Mouse (Mus musculus): ENCODE measurements around the gene Mri1. TPM values are rescaled to one million over a fixed set of nuclear protein-coding genes. Genes with fewer than 3 reads are reported as not detected.

The Mri1 gene
- polyA plus RNA-seq, 1 experiment, result 59.5 TPM

DNA sequence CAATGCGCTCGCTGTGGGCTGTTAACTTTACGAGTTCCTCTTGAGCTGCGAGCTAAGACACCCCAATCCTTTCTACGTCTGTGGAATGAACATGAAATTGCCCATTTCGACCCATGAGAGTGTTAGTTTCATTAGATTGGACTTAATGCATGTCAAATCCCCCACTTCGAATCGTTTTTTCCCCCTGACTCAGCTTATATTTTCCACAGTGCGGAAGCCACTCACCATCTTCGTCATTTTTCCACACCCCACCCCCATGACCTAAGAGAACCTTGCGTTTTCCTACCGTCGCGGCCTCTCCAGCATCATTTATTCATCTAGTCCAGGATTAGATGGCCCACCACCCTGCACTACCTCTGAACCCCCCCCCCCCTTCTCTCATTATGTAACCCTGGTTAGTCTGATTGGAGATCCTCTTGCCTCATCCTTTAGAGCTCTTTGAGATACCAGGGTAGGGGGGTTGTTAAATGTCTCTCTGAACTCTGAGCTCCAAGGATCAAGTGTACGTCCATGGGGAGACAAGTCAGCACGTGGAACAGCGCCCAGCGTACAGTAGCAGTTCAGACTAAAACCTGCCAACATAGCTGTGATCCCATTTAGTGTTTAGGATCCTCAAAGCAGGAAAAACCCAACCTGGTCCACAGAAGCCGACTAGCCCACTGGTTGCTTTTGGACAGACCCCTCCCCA, 19.4 kb downstream of the Mri1 start:
- no peak for DNase-seq (ENCODE audit: low read depth in 1 of 2, low spot score in 2 of 2)
- Histone ChIP-seq H3K27me3 (ENCODE audit: control insufficient read depth, insufficient read depth, low read length) (no peaks in the 10 kb centered on the region), H3K4me1 (ENCODE audit: control insufficient read depth, insufficient read depth, insufficient read length) (peaks cover 2% of the 10 kb centered on the region; the same call in 1 of the 2 replicates), H3K4me3 (ENCODE audit: extremely low read depth, insufficient read depth, insufficient read length) (peak overlapping the region; percentile 64), H3K27ac (ENCODE audit: insufficient read depth, low read length) (peak overlapping the region; percentile 60), H3K36me3 (ENCODE audit: control insufficient read depth, insufficient read depth, low read length) (no peaks in the 10 kb centered on the region)
- TF ChIP-seq POLR2A (IDR thresholded peaks at IDR 0.05; ENCODE audit: low read depth, low read length) (no peak), CTCF (IDR thresholded peaks at IDR 0.05; ENCODE audit: extremely low read depth, insufficient read depth, insufficient read length, insufficient replicate concordance) (no peak)
- WGBS, result 19% methylated on average over 19 of the region's 19 CpGs

GRCm38 (mm10) chr8:84236998-84237473, 20.1 kb downstream of the Mri1 start, which contains the start of gene Zswim4:
TSS of gene Zswim4 (minus strand) at chr8:84237055.
- TF ChIP-seq CTCF (IDR thresholded peaks at IDR 0.05; ENCODE audit: extremely low read depth, insufficient read depth, insufficient read length, insufficient replicate concordance) (no peak), POLR2A (IDR thresholded peaks at IDR 0.05; ENCODE audit: low read depth, low read length) (peak; percentile 25; the same call in 1 of the 2 replicates)

GRCm38 (mm10) chr8:84236410-84236997, 20.6 kb downstream of the Mri1 start:
- Histone ChIP-seq H3K4me3 (ENCODE audit: extremely low read depth, insufficient read depth, insufficient read length) (peak overlapping the region; percentile 65), H3K4me1 (ENCODE audit: control insufficient read depth, insufficient read depth, insufficient read length) (peaks cover 2% of the 10 kb centered on the region; the same call in 1 of the 2 replicates), H3K36me3 (ENCODE audit: control insufficient read depth, insufficient read depth, low read length) (peaks cover 2% of the 10 kb centered on the region; the same call in 1 of the 2 replicates), H3K27me3 (ENCODE audit: control insufficient read depth, insufficient read depth, low read length) (no peaks in the 10 kb centered on the region), H3K27ac (ENCODE audit: insufficient read depth, low read length) (no peak overlapping the region)
- DNase-seq (ENCODE audit: low read depth in 1 of 2, low spot score in 2 of 2), result no peak
- 1% methylated on average over 22 of the region's 30 CpGs for WGBS
- TF ChIP-seq CTCF (IDR thresholded peaks at IDR 0.05; ENCODE audit: extremely low read depth, insufficient read depth, insufficient read length, insufficient replicate concordance), result no peak
- TF ChIP-seq POLR2A (IDR thresholded peaks at IDR 0.05; ENCODE audit: low read depth, low read length), result no peak

More at GRCm38 (mm10) chr8:84236998-84237473, 20.1 kb downstream of the Mri1 start, which contains the start of gene Zswim4:
- Histone ChIP-seq H3K4me3 (ENCODE audit: extremely low read depth, insufficient read depth, insufficient read length) (peak within 1 kb of the TSS; percentile 65), H3K36me3 (ENCODE audit: control insufficient read depth, insufficient read depth, low read length) (no peaks in the 10 kb centered on the region), H3K27me3 (ENCODE audit: control insufficient read depth, insufficient read depth, low read length) (no peaks in the 10 kb centered on the region), H3K27ac (ENCODE audit: insufficient read depth, low read length) (peak within 1 kb of the TSS; percentile 60), H3K4me1 (ENCODE audit: control insufficient read depth, insufficient read depth, insufficient read length) (peaks cover 2% of the 10 kb centered on the region; the same call in 1 of the 2 replicates)
- WGBS, result under 1% methylated on average over 35 of the region's 35 CpGs
- DNase-seq (ENCODE audit: low read depth in 1 of 2, low spot score in 2 of 2), result peak; percentile 90 to 98

DNA sequence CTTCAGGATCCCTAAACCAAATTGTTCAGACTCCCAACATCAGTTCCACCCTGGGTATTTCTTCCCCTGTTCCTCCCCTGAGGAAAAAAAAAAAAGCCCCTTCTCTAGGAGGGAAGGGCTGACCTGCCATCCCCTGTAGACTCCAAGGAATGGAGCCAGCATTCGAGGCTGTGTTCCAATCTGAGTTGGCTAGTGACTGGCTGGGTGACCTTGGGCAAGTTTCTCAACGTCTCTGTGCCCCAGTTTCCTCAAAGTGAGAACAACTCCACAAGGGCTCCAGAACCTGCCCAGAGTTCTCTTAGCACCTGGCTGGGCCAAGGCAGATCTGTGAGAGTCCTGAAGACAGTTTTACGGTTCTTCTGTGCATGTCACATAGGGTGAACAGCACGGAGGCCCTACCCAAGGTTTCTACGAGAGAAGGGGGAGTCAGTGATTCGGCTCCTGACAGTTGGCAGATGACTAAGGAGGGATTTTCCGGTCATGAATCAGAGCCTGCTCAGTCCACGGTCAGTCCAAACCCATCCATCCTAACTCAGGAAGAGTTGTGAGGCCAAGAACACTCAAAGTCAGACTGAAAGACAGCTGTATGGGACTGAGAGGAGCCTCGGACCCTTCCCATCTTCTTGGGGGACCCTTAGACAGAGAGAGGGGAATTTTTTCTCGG, 21.2 kb downstream of the Mri1 start:
- H3K27me3 ChIP-seq (ENCODE audit: control insufficient read depth, insufficient read depth, low read length), result no peaks in the 10 kb centered on the region
- no peak overlapping the region for H3K27ac ChIP-seq (ENCODE audit: insufficient read depth, low read length)
- H3K4me1 ChIP-seq (ENCODE audit: control insufficient read depth, insufficient read depth, insufficient read length), result peaks cover 2% of the 10 kb centered on the region; the same call in 1 of the 2 replicates
- 13% methylated on average over 10 of the region's 10 CpGs for WGBS
- TF ChIP-seq POLR2A (IDR thresholded peaks at IDR 0.05; ENCODE audit: low read depth, low read length), result no peak
- TF ChIP-seq CTCF (IDR thresholded peaks at IDR 0.05; ENCODE audit: extremely low read depth, insufficient read depth, insufficient read length, insufficient replicate concordance), result no peak
- peaks cover 2% of the 10 kb centered on the region for H3K36me3 ChIP-seq (ENCODE audit: control insufficient read depth, insufficient read depth, low read length)
- H3K4me3 ChIP-seq (ENCODE audit: extremely low read depth, insufficient read depth, insufficient read length), result peak overlapping the region; percentile 65
- DNase-seq (ENCODE audit: low read depth in 1 of 2, low spot score in 2 of 2), result no peak

- Histone ChIP-seq H3K36me3 (ENCODE audit: control insufficient read depth, insufficient read depth, low read length) (peaks cover 10% of the 10 kb centered on the region), H3K4me1 (ENCODE audit: control insufficient read depth, insufficient read depth, insufficient read length) (peaks cover 2% of the 10 kb centered on the region; the same call in 1 of the 2 replicates), H3K27me3 (ENCODE audit: control insufficient read depth, insufficient read depth, low read length) (no peaks in the 10 kb centered on the region), H3K4me3 (ENCODE audit: extremely low read depth, insufficient read depth, insufficient read length) (no peak overlapping the region), H3K27ac (ENCODE audit: insufficient read depth, low read length) (no peak overlapping the region)
- TF ChIP-seq POLR2A (IDR thresholded peaks at IDR 0.05; ENCODE audit: low read depth, low read length) (no peak), CTCF (IDR thresholded peaks at IDR 0.05; ENCODE audit: extremely low read depth, insufficient read depth, insufficient read length, insufficient replicate concordance) (no peak)
- 83% methylated on average over 2 of the region's 2 CpGs for WGBS
- no peak for DNase-seq (ENCODE audit: low read depth in 1 of 2, low spot score in 2 of 2)
Observed at GRCm38 (mm10) chr8:84233055-84233454, 24.1 kb downstream of the Mri1 start.

GRCm38 (mm10) chr8:84230735-84231134, 26.4 kb downstream of the Mri1 start:
- Histone ChIP-seq H3K27me3 (ENCODE audit: control insufficient read depth, insufficient read depth, low read length) (no peaks in the 10 kb centered on the region), H3K4me1 (ENCODE audit: control insufficient read depth, insufficient read depth, insufficient read length) (no peaks in the 10 kb centered on the region), H3K27ac (ENCODE audit: insufficient read depth, low read length) (no peak overlapping the region), H3K4me3 (ENCODE audit: extremely low read depth, insufficient read depth, insufficient read length) (no peak overlapping the region), H3K36me3 (ENCODE audit: control insufficient read depth, insufficient read depth, low read length) (peaks cover 16% of the 10 kb centered on the region)
- TF ChIP-seq CTCF (IDR thresholded peaks at IDR 0.05; ENCODE audit: extremely low read depth, insufficient read depth, insufficient read length, insufficient replicate concordance) (no peak), POLR2A (IDR thresholded peaks at IDR 0.05; ENCODE audit: low read depth, low read length) (no peak)
- 79% methylated on average over 17 of the region's 17 CpGs for WGBS
- no peak for DNase-seq (ENCODE audit: low read depth in 1 of 2, low spot score in 2 of 2)
